ENCODE assay signal across 8 mouse cellular contexts in the genomic region with DNA sequence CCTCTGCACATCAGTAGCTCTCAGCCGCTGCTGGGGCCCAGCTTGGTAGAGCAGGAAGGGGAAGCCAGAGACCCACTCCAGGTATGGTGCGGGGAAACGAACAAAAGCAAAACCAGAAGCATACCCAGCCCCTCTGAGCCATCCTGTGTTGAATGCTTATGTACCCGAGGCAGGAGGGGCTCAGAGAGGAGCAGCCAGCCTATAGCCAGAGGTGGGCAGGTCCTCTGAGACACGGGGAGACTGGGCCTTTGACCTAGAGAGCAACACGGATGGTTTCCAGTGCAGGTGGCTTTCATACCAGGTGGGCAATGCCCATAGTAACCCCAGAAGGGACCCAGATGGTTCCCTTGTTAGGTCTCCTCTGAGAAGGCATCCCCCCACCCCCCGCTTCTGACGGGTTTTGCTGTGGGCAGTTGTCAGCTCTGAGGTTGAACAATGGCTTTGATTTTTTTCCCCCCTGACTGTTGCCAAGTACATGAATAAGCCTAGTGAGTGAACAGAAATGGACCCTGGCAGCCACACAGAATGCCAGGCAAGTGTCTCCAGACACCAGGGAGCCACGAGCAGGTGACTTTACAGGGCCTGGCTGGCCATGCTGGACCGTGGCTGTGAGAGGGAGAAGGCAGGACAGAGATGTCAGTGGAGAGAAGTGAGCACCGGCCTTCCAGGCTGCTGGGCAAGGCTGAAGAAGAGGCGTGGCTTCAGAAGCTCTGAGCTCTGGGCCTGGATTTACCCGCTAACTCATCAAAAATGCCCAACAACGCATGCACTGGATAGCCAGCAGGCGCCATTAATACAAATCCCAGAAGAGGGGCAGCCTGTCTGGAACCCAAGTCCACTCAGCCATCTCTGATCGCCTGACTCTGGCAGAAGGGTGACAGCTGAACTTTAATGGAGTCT.
DNase-seq lines count a peak whose midpoint lies in the region; ATAC-seq and TF ChIP-seq lines count a peak whose summit lies in the region.

No protein-coding gene starts in this region.

- no peak overlapping the region for H3K4me3 ChIP-seq in forebrain, embryonic 15.5 days
- H3K4me3 ChIP-seq in forebrain, embryonic 10.5 days, result no peak overlapping the region
- no peak overlapping the region for H3K4me3 ChIP-seq in liver, adult 2 months (ENCODE audit: insufficient read depth, low read depth, low read length)
- no peak overlapping the region for H3K4me3 ChIP-seq in liver, embryonic 12.5 days
- H3K4me3 ChIP-seq in forebrain, embryonic 16.5 days (replicated peaks; ENCODE audit: low read length), result no peak overlapping the region

- no peak for TF ChIP-seq CTCF in liver, adult 2 months (IDR thresholded peaks at IDR 0.05; ENCODE audit: low read depth, low read length)

- peaks cover 25% of the 10 kb centered on the region; the same call in 1 of the 2 replicates for H3K79me2 ChIP-seq in liver, adult 2 months (ENCODE audit: control insufficient read depth, insufficient read depth, low read length)

- H3K9me3 ChIP-seq in forebrain, embryonic 15.5 days, result no peaks in the 10 kb centered on the region
- no peaks in the 10 kb centered on the region for H3K9me3 ChIP-seq in forebrain, embryonic 10.5 days
- no peaks in the 10 kb centered on the region for H3K9me3 ChIP-seq in liver, embryonic 12.5 days (replicated peaks)
- no peaks in the 10 kb centered on the region for H3K9me3 ChIP-seq in forebrain, embryonic 16.5 days (ENCODE audit: control insufficient read depth, low read length)

- H3K4me2 ChIP-seq in forebrain, embryonic 15.5 days (replicated peaks), result no peak overlapping the region
- no peak overlapping the region for H3K4me2 ChIP-seq in liver, embryonic 12.5 days
- H3K4me2 ChIP-seq in forebrain, embryonic 16.5 days (ENCODE audit: low read length), result no peak overlapping the region

- no peaks in the 10 kb centered on the region for H3K27me3 ChIP-seq in forebrain, embryonic 15.5 days
- no peaks in the 10 kb centered on the region for H3K27me3 ChIP-seq in forebrain, embryonic 10.5 days (ENCODE audit: poor library complexity, severe bottlenecking)
- H3K27me3 ChIP-seq in liver, adult 2 months (ENCODE audit: control insufficient read depth, insufficient read depth, low read length), result no peaks in the 10 kb centered on the region
- H3K27me3 ChIP-seq in liver, embryonic 12.5 days (replicated peaks), result peaks cover 54% of the 10 kb centered on the region
- H3K27me3 ChIP-seq in forebrain, embryonic 16.5 days (replicated peaks; ENCODE audit: control insufficient read depth, insufficient read depth, low read length), result no peaks in the 10 kb centered on the region

- DNase-seq in forebrain, embryonic 10.5 days (ENCODE audit: extremely low spot score, low spot score), result no peak
- DNase-seq in liver, adult 2 months (ENCODE audit: extremely low read depth, low read depth, low spot score), result peak; percentile 56
- peak; percentile 28 to 58 for DNase-seq in layer of hippocampus, postnatal 10 days (ENCODE audit: low spot score in 2 of 2)
- no peak for DNase-seq in adrenal gland, postnatal 36 days
- no peak for DNase-seq in ovary, postnatal 14 days (ENCODE audit: low spot score)

- peaks cover 17% of the 10 kb centered on the region for H3K4me1 ChIP-seq in forebrain, embryonic 15.5 days
- H3K4me1 ChIP-seq in forebrain, embryonic 10.5 days, result peaks cover 5% of the 10 kb centered on the region
- peaks cover 29% of the 10 kb centered on the region for H3K4me1 ChIP-seq in liver, adult 2 months (ENCODE audit: control insufficient read depth, insufficient read depth, low read length)
- no peaks in the 10 kb centered on the region; the same call in 1 of the 2 replicates for H3K4me1 ChIP-seq in liver, embryonic 12.5 days
- peaks cover 7% of the 10 kb centered on the region for H3K4me1 ChIP-seq in forebrain, embryonic 16.5 days (replicated peaks; ENCODE audit: control insufficient read depth, insufficient read depth, low read length)

- 60% methylated on average over 16 of the region's 16 CpGs for WGBS in forebrain, embryonic 15.5 days
- 79% methylated on average over 16 of the region's 16 CpGs for whole genome bisulfite sequencing in forebrain, embryonic 10.5 days
- 51% methylated on average over 16 of the region's 16 CpGs for WGBS in liver, adult 2 months
- WGBS in liver, embryonic 12.5 days (ENCODE audit: insufficient replicate concordance), result 57% methylated on average over 16 of the region's 16 CpGs
- 58% methylated on average over 16 of the region's 16 CpGs for WGBS in forebrain, embryonic 16.5 days

- no peak overlapping the region for H3K9ac ChIP-seq in forebrain, embryonic 15.5 days (replicated peaks)
- H3K9ac ChIP-seq in liver, adult 2 months (ENCODE audit: low read depth, low read length), result no peak overlapping the region
- no peak overlapping the region for H3K9ac ChIP-seq in liver, embryonic 12.5 days
- no peak overlapping the region for H3K9ac ChIP-seq in forebrain, embryonic 16.5 days (replicated peaks; ENCODE audit: low read depth, low read length)

- peak overlapping the region; percentile 14 for H3K27ac ChIP-seq in forebrain, embryonic 15.5 days (replicated peaks)
- no peak overlapping the region for H3K27ac ChIP-seq in forebrain, embryonic 10.5 days
- peak overlapping the region; percentile 42 for H3K27ac ChIP-seq in liver, adult 2 months (replicated peaks; ENCODE audit: insufficient read depth, low read depth, low read length)
- H3K27ac ChIP-seq in liver, embryonic 12.5 days, result no peak overlapping the region
- no peak overlapping the region for H3K27ac ChIP-seq in forebrain, embryonic 16.5 days (ENCODE audit: low read length)

- peak; percentile 45 for ATAC-seq in forebrain, embryonic 15.5 days (replicated peaks)
- ATAC-seq in liver, embryonic 12.5 days, result no peak
- peak; percentile 45 for ATAC-seq in forebrain, embryonic 16.5 days

- TF ChIP-seq POLR2A in liver, adult 2 months (IDR thresholded peaks at IDR 0.05; ENCODE audit: extremely low read depth, insufficient read depth, low read length), result no peak

- H3K36me3 ChIP-seq in forebrain, embryonic 15.5 days, result no peaks in the 10 kb centered on the region
- no peaks in the 10 kb centered on the region for H3K36me3 ChIP-seq in forebrain, embryonic 10.5 days (replicated peaks)
- no peaks in the 10 kb centered on the region for H3K36me3 ChIP-seq in liver, adult 2 months (ENCODE audit: control insufficient read depth, insufficient read depth, low read length)
- H3K36me3 ChIP-seq in liver, embryonic 12.5 days, result no peaks in the 10 kb centered on the region
- H3K36me3 ChIP-seq in forebrain, embryonic 16.5 days (ENCODE audit: control insufficient read depth, insufficient read depth), result no peaks in the 10 kb centered on the region

Comparison
In these comparisons a context has a peak if more than half of its experiments do, and no peak if none do; other contexts are left out.
1. H3K27ac ChIP-seq: peak in forebrain, embryonic 15.5 days (single experiment) and liver, adult 2 months (single experiment); none in forebrain, embryonic 10.5 days (single experiment), liver, embryonic 12.5 days (single experiment) and forebrain, embryonic 16.5 days (single experiment).
2. DNase-seq: peak in liver, adult 2 months (single experiment) and layer of hippocampus, postnatal 10 days (2 of 2); none in forebrain, embryonic 10.5 days (single experiment), adrenal gland, postnatal 36 days (0 of 2) and ovary, postnatal 14 days (single experiment).